Mouse (Mus musculus) liver, adult 2 months (tissue): ENCODE measurements around the gene Litaf. TPM values are rescaled to one million over a fixed set of nuclear protein-coding genes. Genes with fewer than 3 reads are reported as not detected.

ENCODE experiments used
- DNase-seq: peaks from one replicate; pipeline ENCODE4 v3.0.0-alpha.2; 2011; ENCODE audit warnings: low read depth, low spot score; ENCODE audit errors: extremely low read depth
- H3K27ac ChIP-seq: fragments of 200-500 bp; replicated peaks from 2 replicates; pipeline ENCODE4 v1.5.1; 2012; ENCODE audit warnings: low read depth, mild to moderate bottlenecking, control low read depth, inconsistent platforms, low read length; ENCODE audit not compliant: insufficient read depth
- H3K27me3 ChIP-seq: fragments of 200-500 bp; 2 replicates; pipeline ENCODE4 v1.6.1; 2012; ENCODE audit warnings: mild to moderate bottlenecking, moderate library complexity, low read length, inconsistent platforms; ENCODE audit not compliant: control insufficient read depth, insufficient read depth
- H3K36me3 ChIP-seq: fragments of 200-500 bp; 2 replicates; pipeline ENCODE4 v1.6.1; 2012; ENCODE audit warnings: low read length, inconsistent platforms; ENCODE audit not compliant: control insufficient read depth, insufficient read depth
- H3K4me1 ChIP-seq: fragments of 200-500 bp; 2 replicates; pipeline ENCODE4 v1.6.1; 2011; ENCODE audit warnings: low read length; ENCODE audit not compliant: control insufficient read depth, insufficient read depth
- H3K4me3 ChIP-seq: fragments of 200-500 bp; 2 replicates; pipeline ENCODE4 v1.5.1; 2011; ENCODE audit warnings: low read depth, mild to moderate bottlenecking, control low read depth, low read length, moderate library complexity; ENCODE audit not compliant: insufficient read depth
- H3K79me2 ChIP-seq: fragments of 200-500 bp; 2 replicates; pipeline ENCODE4 v1.6.1; 2012; ENCODE audit warnings: inconsistent platforms, mild to moderate bottlenecking, low read length, moderate library complexity; ENCODE audit not compliant: control insufficient read depth, insufficient read depth
- H3K9ac ChIP-seq: fragments of 200-500 bp; 2 replicates; pipeline ENCODE4 v1.6.1; 2012; ENCODE audit warnings: low read depth, mild to moderate bottlenecking, control low read depth, inconsistent platforms, low read length
- CTCF ChIP-seq: fragments of 200-500 bp; IDR thresholded peaks from 2 replicates; pipeline ENCODE4 v1.5.1; 2011; ENCODE audit warnings: low read depth, low read length, control low read depth
- POLR2A ChIP-seq: fragments of 200-500 bp; IDR thresholded peaks from 2 replicates; pipeline ENCODE4 v1.6.1; 2011; ENCODE audit warnings: low read length, control low read depth; ENCODE audit not compliant: insufficient read depth; ENCODE audit errors: extremely low read depth
- WGBS: fragments of 180-500 bp; shearing (Covaris S2); methylation state at CpG from one replicate; pipeline ENCODE4 v1.1.7; 2018; 5-methylcytosine and 5-hydroxymethylcytosine counted together
- polyA plus RNA-seq: library from polyadenylated mRNA; depleted of rRNA; stranded (reverse); fragments of >200 nt; gene quantifications from 2 replicates; pipeline ENCODE4 v1.2.3, GENCODE M21; 2012
- total RNA-seq: library from RNA; depleted of rRNA; stranded (reverse); fragments of >200 nt; gene quantifications from 2 replicates; pipeline ENCODE4 v1.2.3, GENCODE M21; 2014

The Litaf gene
- total and polyA plus RNA-seq, 2 experiments, result 27.4 to 161 TPM

DNA sequence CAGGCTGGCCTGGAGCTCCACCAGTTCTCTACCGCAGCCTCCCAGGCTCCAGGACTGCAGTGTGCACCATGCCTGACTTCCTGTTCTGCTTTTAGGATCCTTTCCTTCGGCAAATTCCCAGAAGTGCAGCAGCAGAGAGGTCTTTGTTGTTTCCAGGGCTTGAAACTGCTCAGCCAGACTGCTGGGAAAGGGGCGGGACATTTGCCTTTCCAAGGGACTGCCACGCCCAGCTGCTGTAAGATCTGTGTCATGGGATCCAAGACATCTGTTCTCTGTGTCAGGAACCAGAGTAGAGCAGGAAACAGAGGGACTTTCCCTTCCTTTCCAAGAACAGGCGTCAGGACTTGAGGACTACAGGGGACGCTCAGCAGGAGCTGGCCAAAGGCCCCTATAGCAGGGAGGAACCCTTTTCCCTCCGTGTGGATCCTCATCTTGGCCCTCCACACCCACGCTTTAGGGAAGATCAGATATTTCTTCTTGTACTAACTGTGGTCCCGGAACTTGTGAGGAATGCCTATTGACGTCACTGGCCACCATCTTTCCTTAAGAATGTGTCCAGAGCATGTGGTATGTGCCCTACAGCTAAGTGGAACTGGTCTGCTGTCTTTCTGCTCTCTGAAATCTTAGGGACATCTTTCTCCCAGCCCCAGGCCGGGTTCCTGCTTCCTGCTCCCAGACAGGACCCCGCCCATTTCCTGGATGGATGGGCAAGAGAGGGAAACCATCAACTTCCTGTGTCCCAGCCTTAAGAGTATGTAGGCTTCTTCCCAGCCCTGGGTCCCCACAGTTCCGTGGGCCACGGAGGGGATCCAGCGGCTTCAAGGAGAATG lies 57.6 kb downstream of the Litaf start:
- Histone ChIP-seq H3K27ac (peak overlapping the region; percentile 89), H3K4me3 (no peak overlapping the region), H3K36me3 (no peaks in the 10 kb centered on the region), H3K4me1 (peaks cover 20% of the 10 kb centered on the region), H3K9ac (peak overlapping the region; percentile 42), H3K79me2 (no peaks in the 10 kb centered on the region), H3K27me3 (no peaks in the 10 kb centered on the region)
- TF ChIP-seq POLR2A, result no peak
- no peak for TF ChIP-seq CTCF
- 67% methylated on average over 15 of the region's 15 CpGs for WGBS
- peak; percentile 55 for DNase-seq

GRCm38 (mm10) chr16:11006100-11006499 lies 59.9 kb downstream of the Litaf start:
- Histone ChIP-seq H3K27me3 (no peaks in the 10 kb centered on the region), H3K9ac (no peak overlapping the region), H3K27ac (peak overlapping the region; percentile 50), H3K4me1 (peaks cover 20% of the 10 kb centered on the region), H3K36me3 (no peaks in the 10 kb centered on the region), H3K4me3 (no peak overlapping the region), H3K79me2 (no peaks in the 10 kb centered on the region)
- DNase-seq, result peak; percentile 58
- WGBS, result 75% methylated on average over 6 of the region's 6 CpGs
- TF ChIP-seq POLR2A (no peak), CTCF (no peak)

- H3K27me3 ChIP-seq, result no peaks in the 10 kb centered on the region
These were observed 64.0 kb downstream of the Litaf start for GRCm38 (mm10) chr16:11001703-11002659.

DNA sequence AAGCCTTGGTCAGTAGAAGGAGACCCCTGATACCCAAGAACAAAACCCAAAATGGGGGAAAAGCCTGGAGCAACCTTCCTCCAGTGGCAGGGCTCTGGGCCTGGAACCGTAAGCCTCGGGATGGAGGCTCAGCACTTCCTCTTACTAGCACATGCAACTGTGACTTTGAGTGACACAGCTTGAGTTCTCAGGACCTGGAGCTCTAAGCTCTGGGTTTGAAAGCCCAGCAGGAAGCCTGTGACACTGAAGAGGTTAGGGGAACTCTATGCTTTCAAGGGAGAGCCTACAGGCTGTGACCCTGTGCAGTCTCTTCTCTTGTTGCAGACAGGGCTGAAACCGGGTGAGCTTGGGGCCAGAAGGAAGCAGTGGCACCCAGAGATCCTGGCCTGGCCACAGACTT lies 66.1 kb downstream of the Litaf start:
- no peaks in the 10 kb centered on the region for H3K36me3 ChIP-seq
- no peak overlapping the region for H3K4me3 ChIP-seq
- TF ChIP-seq CTCF (no peak), POLR2A (no peak)
- no peaks in the 10 kb centered on the region for H3K27me3 ChIP-seq
- 75% methylated on average over 3 of the region's 3 CpGs for WGBS
- H3K27ac ChIP-seq, result no peak overlapping the region
- peaks cover 12% of the 10 kb centered on the region for H3K4me1 ChIP-seq
- peak; percentile 41 for DNase-seq
- H3K9ac ChIP-seq, result no peak overlapping the region
- H3K79me2 ChIP-seq, result no peaks in the 10 kb centered on the region

More at GRCm38 (mm10) chr16:11001703-11002659, 64.0 kb downstream of the Litaf start:
- H3K27ac ChIP-seq, result peak overlapping the region; percentile 82
- DNase-seq, result peak; percentile 90
- H3K4me3 ChIP-seq, result no peak overlapping the region
- peak overlapping the region; percentile 13 for H3K9ac ChIP-seq
- H3K4me1 ChIP-seq, result peaks cover 12% of the 10 kb centered on the region
- H3K36me3 ChIP-seq, result no peaks in the 10 kb centered on the region
- TF ChIP-seq CTCF (no peak), POLR2A (no peak)
- no peaks in the 10 kb centered on the region for H3K79me2 ChIP-seq
- WGBS, result 26% methylated on average over 7 of the region's 7 CpGs

GRCm38 (mm10) chr16:10998224-10998623 lies 67.7 kb downstream of the Litaf start:
- H3K4me1 ChIP-seq, result peaks cover 14% of the 10 kb centered on the region
- 89% methylated on average over 9 of the region's 9 CpGs for WGBS
- TF ChIP-seq CTCF, result no peak
- TF ChIP-seq POLR2A, result no peak
- no peak overlapping the region for H3K27ac ChIP-seq
- H3K9ac ChIP-seq, result no peak overlapping the region
- no peaks in the 10 kb centered on the region for H3K36me3 ChIP-seq
- no peaks in the 10 kb centered on the region for H3K27me3 ChIP-seq
- H3K79me2 ChIP-seq, result no peaks in the 10 kb centered on the region
- H3K4me3 ChIP-seq, result no peak overlapping the region
- no peak for DNase-seq
